Mouse (Mus musculus): Measurements from ENCODE around the gene Slc35g2.

Slc35g2 gene

DNA sequence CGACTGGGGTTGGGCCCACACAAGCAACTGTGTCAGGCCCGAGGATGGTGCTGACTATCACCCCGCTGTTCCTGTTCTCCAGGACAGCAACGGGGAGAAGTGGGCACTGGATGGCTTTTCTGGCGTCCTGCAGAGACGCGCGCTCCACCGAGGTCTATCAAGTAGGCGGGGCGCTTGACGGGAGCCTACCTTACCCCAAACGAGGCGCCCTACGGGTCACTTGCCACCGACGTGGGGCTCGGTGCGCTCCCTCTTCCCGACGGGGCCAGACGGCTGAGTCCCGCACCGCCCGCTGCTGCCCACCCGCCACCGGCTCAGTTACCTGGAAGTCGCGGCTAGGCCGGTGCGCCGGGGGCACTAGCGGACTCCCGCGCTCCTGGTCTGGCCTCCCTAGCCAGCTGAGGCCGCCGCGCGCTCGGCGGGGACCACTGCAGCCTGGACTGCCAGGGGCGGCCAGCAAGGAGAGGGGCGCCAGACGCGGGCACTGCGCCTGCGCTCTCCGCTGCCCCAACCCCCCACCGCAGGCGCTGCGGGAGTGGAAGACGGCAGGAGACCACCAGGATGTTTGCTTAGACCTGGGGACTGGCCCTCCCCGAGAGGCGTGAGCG is at the start of gene Slc35g2:
Gene Slc35g2 (minus strand): TSS at position 465 of the 608 bp plus-strand sequence.
- peak; percentile 57 to 65 for DNase-seq

DNA sequence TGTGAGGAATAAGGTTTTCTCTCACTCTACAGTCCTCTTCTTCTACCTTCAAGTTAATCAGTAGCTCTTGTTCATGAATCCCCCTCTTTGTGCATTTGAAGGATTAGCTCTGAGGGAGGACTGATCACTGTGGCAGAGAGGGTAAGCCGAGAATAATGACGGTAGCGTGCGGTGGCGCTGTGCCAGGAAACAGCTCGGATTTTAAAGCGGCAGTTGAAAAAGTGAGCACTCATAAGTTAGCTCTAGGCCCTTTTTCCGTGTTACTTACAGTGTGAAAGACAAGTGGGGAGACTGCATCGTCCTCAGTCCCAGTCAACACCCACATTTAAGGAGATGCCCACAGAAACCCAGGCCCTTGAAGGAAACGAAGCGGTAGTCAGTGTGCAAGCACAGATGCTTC is 46.1 kb upstream of the Slc35g2 start:
- peak; percentile 49 to 55 for DNase-seq

DNA sequence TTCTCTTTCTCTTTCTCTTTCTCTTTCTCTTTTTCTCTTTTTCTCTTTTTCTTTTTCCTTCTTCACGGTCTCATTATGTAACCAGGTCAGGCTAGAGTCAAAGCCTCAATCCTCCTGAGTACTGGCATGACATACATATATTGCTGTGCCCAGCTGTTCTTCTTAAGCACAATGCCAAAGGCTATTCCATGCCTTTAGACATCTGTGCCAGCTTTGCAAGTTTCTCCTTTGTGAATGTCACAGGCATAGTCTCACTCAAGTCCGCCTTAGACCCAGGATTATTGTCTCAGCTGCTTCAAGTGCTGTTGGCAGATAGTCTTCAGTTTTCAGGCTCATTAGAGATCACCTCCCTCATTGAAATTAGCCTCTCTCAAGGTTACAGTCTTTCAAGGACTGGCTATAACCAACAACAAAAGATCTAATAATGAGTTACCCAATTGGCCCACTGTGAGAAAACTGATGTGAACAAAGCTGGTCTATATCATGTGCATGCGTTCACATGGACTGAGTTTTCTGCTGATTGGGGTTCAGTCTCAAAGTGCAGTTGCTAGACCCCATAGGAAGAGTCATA is 42.7 kb upstream of the Slc35g2 start:
- no peak for DNase-seq

DNA sequence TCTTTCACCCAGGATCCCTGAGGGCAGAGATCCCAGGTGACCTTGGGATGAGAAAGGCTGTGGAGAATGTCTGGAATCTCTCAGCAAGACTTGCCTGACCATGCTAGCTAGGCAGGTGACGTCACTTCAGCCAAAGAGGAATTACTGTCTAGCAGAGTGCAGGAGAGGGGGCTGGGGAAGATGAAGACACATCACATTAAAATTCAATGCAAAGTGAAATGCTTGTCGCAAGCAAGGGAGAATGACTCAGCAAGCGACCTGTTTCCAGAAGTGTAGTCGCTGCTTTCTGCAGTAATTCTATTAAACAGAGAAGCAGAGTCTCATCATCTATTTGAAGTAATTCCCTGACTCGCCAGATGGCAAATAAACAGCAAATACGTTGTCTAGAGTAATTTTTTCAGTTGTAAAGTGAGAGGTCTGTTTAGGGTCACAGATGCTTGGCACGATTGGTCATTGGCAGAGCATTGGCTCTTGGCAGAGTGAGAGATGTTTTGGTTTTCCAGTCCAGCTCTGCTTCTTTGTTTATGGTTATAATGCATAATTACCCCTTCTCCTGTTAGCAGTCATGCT is 35.2 kb upstream of the Slc35g2 start:
- no peak for DNase-seq

DNA sequence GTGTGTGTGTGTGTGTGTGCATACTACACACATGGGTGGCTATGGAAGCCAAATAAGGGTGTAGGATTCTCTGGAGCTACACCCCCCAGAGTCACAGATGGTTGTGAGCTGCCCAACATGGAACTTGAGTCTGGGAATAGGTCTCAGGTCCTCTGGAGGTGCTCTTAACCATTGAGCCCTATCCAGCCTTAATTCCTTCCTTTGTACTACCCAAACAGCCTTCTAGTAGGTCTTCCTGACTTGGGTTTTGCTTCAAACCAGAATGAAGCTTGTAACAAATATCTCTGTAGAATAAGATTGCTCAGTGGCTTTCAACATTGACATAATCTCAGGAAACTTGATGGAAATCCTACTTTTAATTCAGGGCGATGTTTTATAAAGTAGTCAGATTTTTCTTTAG is 34.6 kb upstream of the Slc35g2 start:
- no peak for DNase-seq

DNA sequence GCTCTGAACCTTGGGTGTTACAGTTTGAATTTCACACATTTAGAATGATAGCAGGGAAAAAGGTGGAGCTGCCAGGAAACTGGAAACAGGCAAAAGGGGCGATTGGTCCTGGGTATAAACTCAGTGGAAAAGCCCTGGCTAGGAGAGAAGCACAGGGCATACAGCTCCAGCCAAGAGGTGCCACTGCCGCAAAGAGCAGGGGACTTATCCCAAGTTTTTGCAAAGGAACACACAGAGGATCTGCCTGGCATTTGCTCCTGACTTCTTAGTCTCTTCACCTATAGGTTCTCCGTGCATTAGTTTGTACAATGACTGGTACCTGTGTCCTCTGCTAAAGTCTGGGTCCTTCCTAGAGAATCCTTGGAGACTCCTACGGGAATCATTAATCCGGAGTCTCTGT is 32.3 kb upstream of the Slc35g2 start:
- no peak for DNase-seq

DNA sequence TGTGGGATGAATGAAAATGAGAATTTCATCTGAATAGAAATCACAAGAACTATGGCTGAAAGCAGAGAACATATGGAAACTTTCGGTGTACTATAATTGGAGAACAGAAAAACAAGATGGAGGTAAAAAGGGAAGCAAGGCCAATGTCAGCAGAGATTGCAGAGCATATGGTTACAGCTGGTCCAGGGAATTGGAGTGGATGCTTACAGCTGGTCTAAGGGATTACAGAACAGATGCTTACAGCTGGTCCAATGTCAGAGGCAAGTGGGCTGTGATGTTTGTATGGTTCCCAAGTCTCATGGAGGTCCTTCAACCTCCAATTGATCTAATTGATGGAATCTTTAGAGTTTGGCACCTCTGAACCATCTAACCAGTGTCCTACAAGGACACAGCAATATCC is 31.2 kb upstream of the Slc35g2 start:
- no peak for DNase-seq

DNA sequence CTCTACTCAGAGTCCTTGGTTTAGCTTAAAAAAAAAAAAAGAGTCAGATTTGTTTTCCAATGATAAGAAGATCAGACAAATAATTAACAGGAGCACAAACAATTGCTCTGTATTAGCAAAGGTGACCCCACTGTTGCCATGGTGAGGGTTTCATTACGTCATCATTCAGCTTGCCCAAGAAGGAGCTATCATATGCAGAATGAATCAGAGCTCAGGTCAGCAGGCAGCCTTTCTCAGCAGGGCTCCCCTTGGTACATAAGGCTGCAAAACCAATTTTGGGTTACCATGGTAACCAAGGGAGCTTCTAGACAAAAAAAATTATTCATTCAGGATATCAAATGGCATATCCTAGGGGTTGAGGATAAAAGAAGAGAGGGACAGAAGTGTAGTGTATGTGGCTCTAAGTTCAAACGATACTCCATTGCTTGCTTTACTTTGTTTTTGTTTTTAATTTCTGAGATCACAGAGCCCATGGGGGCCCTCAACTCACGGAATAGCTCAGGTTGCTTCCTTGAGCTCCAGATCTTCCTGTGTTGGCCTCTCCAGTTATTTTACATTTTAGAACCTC is 29.0 kb upstream of the Slc35g2 start:
- no peak for DNase-seq

DNA sequence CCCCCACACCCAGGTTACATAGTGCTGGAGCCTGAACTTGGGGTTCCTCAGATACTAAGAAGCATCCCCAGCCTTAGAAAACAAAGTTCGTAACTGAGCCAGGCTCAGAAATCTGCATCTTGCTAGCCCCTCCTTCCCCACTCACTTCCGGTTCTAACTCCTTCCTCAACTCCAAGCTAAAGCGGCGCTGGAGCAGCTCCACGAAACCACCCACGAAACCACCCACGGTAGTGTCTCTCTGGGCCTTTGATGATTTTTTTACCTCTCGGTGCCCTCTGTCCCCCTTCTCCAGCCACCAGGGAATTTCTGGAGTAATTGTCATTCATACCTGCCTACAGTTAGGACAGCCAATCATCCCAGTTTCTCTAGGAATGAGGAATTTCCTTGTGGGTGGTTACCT is 26.7 kb upstream of the Slc35g2 start, which contains the start of gene Stag1:
Gene Stag1 (plus strand): TSS at position 253 of the 400 bp plus-strand sequence.
- DNase-seq: no peak

DNA sequence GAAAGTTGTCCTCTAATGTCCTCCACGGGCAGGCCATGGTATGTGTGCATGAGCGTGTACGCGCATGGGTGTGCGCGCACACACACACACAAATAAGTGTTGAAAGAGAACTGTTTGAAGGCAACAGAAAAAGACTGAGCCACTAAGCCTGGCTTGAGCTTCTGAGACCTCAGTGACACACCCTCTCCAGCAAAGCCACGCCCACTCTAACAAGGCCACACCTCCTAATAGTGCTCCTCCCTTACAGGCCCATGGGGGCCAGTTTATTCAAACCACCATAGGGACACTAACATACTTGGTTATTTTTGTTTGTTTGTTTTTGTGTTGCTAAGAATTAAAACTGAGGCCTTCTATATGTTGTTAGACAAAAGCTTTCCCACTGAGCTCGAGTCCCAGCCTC is 25.4 kb upstream of the Slc35g2 start:
- no peak for DNase-seq

DNA sequence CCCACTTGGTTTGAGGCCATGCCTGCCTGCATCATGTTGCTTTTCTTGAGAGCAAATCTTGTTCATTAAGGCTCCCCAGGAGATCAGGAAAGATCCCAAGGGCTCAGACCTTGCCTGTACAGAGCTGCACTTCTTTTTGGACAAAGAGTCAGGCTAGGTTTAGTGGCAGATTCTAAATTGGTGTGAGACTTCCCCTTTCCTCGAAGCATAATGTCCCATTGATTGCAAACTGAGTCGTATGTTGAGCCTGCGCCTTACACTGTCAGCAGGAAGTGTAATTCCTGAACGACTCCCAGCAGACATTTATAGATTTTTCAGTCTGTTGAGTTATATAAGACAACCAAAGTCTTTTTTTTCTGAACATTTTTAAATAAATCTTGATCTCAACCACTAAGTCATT is 19.6 kb upstream of the Slc35g2 start:
- DNase-seq: no peak

DNA sequence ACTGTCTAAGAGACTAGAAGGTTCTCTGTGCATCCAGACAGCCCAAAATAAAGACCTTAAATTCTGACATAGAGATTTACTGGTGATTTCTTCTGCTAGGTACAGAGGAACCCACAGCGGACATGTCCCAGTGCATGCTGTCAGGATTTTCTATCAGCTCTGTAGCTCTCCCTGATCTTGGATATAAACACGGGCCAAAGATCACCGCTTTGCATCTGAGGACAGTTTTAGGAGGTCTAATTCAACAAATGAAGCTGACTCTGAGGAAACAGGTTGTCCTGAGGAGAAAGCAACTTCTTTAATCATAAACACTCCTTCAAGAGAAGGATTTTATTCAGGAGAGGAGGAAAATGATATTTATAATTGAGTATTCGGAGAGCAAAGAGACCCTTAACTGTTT is 13.1 kb upstream of the Slc35g2 start:
- DNase-seq: no peak

DNA sequence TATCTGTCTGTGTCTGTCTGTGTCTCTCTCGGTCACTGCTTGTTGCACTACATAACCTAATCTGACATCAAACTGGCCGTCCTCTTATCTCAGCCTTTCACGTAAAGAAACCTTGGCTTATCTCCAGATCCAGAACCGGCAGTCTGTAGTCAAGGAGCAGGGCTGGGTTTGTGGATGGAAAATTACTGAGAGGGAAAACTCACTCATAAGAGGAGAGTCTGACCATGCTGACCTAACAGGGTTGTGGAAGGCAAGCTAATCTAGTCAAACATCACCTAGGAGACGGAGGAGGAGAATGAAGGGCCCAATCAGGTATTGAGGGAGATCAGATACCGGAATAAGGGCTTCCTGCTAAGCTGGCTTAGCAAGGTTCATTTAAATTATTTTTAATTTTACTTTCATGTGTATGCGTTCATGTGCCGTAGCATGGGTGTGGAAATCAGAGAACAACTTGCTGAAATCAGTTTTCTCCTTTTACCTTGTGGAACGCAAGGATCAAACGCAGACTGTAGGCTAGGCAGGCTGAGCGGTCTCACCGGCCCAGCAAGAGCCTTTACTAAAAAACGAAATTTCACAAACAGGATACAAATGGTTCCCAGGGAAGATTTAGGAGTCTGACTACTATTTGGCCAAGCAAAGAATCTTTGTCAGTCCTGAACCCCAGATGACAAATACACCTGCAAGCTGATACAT is 12.1 kb upstream of the Slc35g2 start:
- DNase-seq: no peak

DNA sequence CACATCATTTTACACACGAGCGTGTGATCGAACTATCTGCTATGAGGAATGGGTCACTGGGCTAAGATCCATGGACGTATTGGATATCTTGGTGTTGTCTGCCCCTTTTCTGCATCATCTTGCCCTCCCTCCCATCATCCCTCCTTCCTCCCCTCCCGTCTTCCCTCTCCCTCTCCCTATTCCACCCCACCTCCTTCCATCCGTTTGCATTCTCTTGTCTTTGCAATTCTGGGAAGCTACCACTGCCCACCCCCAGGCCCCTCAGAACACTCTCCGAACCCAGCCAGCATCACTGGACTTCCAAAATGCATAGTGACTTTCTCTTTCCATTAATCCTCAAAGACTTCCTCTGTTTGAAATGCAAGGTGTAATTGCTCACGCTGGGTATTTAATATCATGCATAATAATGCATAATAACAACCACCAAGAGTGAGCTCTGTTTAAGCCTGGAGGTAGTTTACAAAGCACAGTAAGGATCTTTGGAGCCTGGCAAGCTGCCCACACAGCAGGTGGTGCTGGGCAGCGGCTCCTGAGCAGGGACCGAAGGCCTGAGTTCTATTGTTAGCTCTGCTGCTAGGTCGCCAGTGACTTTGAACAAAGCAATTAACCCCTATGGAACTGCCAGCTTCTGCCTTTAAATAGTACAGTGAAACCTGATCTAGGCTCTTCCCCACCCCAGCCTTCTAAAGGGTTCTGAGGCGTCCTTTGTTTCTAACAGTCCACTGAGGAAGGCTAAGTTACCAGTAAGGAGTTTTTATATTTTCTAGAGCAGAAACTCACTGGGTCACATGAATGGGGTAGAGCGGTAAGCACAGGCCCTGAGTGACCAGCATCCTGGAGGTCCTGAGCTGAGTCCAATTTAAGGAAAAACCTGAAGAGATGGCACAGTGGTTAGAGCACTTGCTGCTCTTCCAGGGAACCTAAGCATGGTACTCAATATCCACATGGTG is 10.9 kb upstream of the Slc35g2 start:
- peak; percentile 78 to 79 for DNase-seq

DNA sequence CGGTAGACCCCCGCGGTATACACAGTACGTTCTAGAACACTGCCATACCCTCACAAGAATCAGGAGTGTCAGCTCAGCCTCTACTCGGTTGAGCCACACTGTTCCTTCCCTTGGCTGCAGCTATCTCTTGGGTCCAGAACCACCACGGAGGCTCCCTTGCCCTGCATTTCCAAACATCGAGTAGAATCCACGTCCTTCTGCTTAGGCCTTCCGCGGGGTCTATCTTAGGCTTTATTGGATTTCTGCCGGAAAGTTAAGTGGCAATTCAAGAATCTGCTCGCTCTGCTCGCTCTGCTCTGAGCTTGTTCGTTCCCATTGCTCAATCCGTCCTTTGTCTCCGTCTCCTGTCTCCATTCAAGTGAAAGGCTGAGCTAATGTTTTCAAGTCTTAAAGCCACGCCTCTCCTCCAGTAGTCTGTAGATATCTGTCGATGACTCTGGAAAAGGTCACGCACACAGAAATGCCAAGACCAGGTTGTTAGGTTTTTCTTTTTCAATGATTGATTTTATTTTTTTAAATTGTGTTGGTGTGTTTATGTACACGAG is 9.4 kb upstream of the Slc35g2 start:
- DNase-seq: no peak

DNA sequence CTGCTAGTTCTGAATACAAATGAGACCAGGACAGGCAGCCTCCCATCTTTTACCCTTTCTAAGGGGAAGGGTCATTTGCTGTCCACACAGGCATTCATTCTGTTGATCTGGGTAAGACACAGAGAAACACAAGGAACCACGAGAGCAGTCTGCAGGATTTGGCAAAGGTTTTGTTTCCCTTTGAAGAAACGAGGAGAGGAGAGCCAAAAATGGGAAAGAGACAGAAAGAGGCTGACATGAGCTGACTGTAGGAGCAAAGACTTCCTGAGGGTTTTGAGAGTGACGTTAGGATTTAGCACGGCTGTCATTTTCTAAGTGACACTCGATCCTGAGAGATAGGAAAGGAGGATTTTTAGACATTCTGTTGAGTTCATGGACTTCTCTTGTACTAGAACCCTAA is 3.1 kb upstream of the Slc35g2 start:
- DNase-seq: no peak

DNA sequence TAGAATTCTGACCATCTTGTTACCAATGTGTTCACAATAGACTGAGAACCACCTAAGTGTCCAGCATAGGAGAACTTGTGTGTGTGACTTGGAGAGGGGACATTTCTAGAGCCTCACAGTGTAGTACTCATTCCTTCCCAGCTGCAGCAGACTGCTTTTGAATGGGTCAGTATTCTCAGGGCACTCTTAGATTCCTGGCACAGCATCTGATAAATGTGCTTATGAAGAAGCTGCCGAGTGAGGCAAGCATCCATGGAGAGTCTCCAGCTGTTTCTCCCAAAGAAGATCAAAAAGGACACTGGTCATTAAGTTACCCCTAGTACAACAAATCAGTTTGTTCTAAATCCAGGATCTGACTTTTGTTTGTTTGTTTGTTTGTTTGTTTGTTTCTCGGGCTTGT is 2.4 kb upstream of the Slc35g2 start:
- DNase-seq: no peak

DNA sequence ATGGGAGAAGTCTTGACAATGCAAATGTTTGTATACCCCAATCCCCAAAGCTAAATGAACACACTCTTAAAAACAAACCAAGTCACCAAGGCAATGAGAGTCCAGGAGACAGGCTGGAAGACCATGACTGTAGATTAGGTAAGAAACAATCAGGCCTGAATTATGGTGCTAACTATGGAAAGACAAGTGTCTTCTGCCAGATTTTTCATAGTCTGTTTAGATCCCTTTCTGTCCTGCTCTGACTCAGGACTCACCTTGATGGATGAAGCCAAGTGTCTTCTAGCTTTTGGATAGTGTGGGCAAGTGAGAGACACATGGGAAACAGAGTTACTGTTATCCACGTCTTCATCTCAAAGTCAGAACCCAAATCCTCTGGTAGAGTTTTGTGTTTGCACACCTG is 621 bp upstream of the Slc35g2 start:
- DNase-seq: no peak

DNA sequence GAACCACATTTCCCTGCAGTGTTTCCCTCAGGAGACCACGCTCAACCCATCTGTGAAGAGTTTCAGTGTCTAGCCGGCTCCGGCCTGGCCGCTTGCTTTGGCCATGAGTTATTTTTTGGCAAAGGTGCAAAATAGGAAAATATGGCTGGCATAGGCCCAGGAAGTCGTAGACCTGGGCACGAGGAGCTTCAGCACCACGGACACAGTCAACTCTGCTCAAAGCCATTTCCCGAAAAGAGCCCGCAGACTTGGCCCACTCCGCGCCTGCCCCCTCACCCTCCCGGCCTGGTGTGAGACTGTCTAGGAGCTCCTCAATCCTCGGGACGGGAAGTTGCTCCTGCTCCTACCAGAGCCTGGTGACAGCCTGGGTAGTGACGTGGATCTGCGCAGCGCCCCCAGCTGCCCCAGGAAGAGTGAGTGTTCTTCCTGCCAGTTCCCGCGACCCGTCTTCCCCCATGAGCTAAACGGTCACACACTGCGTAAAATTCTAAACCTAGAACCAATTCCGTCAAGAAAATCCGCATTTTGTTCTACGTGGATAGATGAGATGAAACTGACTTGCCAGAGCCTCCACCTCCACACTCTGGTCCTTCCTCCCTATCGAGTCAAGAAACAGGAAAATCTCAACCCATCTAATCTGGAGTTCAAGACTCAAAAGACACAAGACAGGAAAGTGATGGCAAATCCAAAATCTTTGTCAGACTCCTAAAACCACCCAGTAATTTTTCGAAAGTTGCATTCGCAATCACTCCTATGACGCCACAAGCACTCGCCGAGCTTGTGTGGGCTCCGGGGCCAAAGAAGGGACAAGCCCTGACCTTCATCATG is 878 bp downstream of the Slc35g2 start:
- DNase-seq: peak; percentile 77 to 88

DNA sequence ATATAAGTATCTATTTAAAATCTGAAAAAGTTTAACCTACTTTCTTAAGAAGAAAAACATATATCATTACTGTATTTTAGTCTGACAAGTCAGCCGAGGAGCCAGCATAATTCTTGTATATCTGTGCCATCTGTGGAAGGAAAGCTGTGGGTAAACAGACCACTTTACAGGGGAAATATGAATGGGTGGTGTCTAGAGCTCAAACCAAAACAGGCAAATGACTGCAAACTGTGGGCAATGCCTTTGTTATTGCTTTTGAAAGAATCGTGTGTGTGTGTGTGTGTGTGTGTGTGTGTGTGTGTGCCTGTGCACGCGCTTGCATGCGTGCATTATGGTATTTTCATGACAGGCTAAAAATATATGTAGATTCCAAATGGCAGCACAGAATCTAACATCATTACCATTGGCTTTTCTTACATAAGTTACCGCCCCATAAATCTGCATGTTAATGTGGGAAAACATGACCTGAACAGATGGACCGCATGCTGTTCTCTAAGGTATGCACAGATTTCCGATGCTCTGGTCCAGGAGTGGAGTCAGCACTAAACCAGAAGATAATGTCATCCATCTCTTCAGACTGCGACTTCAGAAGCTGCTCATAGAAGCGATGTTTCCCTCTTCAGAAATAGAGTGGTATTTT is 10.5 kb downstream of the Slc35g2 start:
- DNase-seq: peak; percentile 57 to 70

DNA sequence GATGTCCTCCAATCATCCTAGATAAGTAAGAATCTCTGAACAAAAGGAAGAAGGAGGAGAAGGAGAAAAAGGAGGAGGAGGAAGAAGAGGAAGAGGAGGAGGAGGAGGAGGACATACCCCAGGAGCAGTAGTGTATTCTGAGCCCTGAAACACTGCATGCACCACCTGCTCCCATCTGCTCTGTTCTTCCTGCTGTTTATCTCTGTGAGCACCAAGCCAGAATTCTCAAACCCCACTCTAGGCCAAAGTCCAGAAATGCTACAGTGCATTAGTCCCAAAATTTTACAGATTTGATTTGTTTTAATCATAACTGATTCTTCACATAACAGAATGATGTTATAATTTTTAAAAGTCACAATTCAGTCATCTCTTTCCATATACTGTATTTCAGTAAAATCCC is 11.9 kb downstream of the Slc35g2 start:
- peak; percentile 55 to 58 for DNase-seq

All from cerebellum, postnatal 36 days (tissue).